Mouse (Mus musculus) left cerebral cortex, postnatal 4 days (tissue): ENCODE measurements around the gene Atg10. TPM values are rescaled to one million over a fixed set of nuclear protein-coding genes. Genes with fewer than 3 reads are reported as not detected.
A peak's percentile ranks its signal among the peaks of the same experiment; 100 is the strongest.
"Not testable (repeated sequence)": the region's sequence is repeated elsewhere in the genome, so short reads cannot be mapped to it uniquely, and the experiment has no call there.

Source experiments
- DNase-seq: peaks from one replicate; pipeline ENCODE4 v3.0.0-alpha.2; 2022
- intact Hi-C: fragments of 180-260 bp; cut with DNase I; formaldehyde crosslinking; loops from one replicate; pipeline ENCODE4 v1.15.1; 2025
- total RNA-seq, 2 experiments: library from RNA; stranded (reverse); gene quantifications; 2 replicates each; pipeline ENCODE4 v1.2.3; 2021

Gene Atg10
- 1 to 10 TPM; 6.8 to 9.3 TPM for total RNA-seq

- intact Hi-C loops: loop anchor here (5.0 to 10.0 kb wide), 2 partner anchors 141 to 238 kb away; partner anchors contain the start of gene Ssbp2
- DNase-seq: peak; percentile 92
These were observed at the start of gene Atg10 for GRCm38 (mm10) chr13:91223587-91224437. TSS of gene Atg10 (minus strand) at chr13:91223968.

DNA sequence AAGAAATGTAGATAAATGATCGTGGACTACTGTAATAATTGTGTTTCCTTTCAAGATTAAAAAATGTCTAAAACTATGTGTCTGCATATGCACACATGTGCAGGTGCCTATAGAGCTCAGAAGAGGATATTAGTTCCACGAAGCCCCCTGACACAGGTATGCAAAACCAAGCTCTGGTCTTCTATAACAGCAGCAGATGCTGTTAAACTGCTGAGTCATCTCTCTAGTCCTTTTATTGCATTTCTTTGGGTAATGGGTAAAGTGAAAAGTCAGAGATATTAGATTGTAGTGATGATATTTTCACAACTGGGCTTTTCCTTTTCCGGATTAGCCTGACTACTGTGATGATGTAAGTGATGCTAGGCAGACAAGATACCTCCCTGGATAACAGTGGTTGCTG is 28.6 kb upstream of the Atg10 start:
- intact Hi-C loops: no loop called here
- DNase-seq: no peak

- intact Hi-C loops: no loop called here
- DNase-seq: no peak
These were observed 27.9 kb upstream of the Atg10 start for GRCm38 (mm10) chr13:91251636-91252035.

DNA sequence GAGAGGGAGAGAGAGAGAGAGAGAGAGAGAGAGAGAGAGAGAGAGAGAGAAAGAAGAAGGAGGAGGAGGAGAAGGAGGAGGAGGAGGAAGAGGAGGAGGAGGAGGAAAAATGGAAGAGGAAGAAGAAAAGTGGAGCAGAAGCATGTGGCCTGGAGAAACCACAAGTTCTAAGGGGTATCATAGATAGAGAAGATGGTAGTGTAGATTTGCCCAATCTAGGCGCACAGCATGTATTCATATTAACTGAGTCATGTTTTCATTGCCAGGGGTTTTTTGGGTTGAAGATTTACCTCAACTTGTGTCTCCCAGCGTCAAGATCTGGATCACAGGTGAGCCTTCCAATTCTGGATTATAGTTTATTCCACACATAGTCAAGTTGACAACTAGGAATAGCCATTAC is 26.3 kb upstream of the Atg10 start:
- DNase-seq, intact Hi-C loops: not testable (repeated sequence)

DNA sequence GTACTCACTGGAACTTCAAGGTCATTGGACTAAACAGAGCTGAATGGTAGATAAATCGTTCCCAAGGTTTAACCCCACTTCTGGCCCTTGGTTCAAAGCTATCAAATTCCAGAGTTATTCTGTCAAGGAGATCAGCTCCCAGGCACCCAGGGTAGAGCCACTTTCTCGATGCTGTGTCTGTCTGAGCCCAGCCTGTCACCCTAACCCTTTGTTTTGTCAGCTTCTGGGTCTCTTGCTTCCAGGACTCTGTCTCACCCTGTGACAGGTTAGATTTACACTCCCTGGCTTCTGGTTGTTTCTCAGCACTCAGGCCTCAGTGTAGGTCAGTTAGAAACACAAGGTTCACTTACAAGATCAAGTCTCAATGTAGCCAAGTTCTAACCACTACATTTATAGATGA is 22.7 kb upstream of the Atg10 start:
- intact Hi-C loops: no loop called here
- no peak for DNase-seq

DNA sequence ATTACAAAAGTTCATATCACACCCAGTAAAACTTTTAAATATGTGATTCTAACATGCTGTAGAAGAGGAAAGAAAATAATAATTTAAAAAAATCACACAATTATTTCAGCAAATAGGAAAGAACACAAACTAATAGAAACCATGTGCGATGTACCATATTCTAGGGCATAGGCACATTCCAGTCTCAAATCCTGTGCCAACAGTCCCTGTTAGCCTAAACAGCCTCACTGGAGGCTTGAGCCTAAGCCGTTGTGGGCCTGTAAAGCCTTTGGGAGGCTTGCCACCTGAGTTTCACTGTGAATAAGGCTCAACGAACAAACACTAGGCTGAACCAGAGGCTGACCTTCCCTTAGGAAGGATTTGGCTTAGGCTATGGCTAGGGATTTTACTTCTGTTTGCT is 14.2 kb upstream of the Atg10 start:
- DNase-seq: no peak
- intact Hi-C loops: no loop called here

DNA sequence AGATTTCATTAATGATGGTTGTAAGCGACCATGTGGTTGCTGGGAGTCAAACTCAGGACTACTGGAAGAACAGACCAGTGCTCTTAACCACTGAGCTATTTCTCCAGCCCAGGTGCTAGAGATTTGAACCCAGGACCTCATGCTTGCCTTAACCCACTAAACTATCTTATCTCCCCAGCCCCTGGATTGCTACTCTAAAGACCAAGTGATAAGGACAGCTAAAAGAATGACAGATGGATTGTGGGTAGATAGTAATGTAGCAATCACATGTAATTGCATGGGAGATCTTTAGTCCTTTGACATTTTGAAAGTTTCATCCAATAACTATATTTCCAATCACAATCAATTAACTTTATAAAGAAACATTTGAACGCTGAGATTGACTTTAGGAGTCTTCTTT is 13.1 kb upstream of the Atg10 start:
- intact Hi-C loops: no loop called here
- DNase-seq: no peak

GRCm38 (mm10) chr13:91224438-91224814 is 658 bp upstream of the Atg10 start:
- intact Hi-C loops: loop anchor here (5.0 to 10.0 kb wide), 2 partner anchors 140 to 238 kb away; partner anchors contain the start of gene Ssbp2
- no peak for DNase-seq

GRCm38 (mm10) chr13:91223063-91223462 is 705 bp downstream of the Atg10 start:
- no peak for DNase-seq
- intact Hi-C loops: loop anchor here (5.0 to 10.0 kb wide), 2 partner anchors 142 to 239 kb away; partner anchors contain the start of gene Ssbp2

DNA sequence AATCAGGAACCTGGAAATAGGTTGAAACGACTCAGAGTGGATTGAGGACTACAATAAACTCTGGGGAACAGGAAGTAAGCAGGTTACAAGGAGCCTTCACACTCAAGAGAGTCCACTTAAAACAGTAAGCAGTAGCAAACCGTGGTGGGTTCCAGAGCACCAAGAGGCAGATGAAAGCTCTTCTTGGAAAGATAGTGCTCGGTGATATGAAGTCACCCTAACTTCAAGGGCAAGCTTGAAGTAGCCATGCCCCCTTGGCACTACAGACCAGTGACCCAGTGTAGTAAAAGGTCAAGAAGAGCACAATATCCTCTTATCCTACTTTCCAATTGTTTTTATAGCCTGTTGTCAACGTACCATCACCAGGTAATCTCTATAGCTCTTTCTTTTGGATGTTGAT is 2.1 kb downstream of the Atg10 start:
- intact Hi-C loops: loop anchor here (5.0 to 10.0 kb wide), 2 partner anchors 143 to 241 kb away; partner anchors contain the start of gene Ssbp2
- DNase-seq: no peak

DNA sequence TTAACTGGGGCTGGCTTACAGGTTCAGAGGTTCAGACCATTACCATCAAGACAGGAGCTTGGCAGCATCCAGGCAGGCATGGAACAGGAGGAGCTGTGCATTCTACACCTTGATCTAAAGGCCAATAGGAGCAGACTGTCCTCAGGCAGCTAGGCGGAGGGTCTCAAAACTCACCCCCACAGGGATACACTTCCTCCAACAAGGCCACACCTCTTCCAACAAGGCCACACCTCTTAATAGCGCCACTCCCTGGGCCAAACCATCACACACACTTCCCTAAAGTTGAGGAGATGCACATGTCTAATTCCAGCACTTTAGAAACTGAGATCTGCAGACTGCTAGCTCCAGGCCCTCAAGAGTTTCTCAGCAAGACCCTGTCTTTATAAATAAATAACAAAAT is 6.1 kb downstream of the Atg10 start:
- no peak for DNase-seq
- intact Hi-C loops: no loop called here

DNA sequence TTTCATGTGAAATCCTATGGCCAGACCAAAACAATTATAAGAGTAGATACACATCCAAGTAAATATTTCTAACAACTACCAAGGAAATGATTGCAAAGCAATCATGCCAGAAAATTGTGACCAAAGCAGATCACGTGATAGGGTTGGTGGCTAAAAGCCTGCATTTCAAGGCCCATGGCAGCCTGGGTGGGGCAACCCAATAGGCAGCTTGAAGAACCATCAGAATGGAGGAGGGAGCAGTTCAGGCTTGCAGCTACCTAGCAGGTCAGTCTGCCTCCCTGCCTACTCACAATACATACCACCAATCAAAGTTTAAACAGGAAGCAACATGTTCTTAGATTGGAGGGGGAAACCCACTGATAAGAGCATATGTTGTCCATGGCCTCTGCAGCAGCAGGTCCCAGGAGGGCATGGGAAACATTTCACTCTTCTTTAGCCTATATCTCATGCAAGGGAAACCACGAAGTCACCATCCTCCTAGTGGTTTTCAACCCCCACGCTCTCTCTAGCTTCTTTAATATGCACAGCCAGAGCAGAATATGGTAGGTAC is 7.0 kb downstream of the Atg10 start:
- intact Hi-C loops: no loop called here
- no peak for DNase-seq

DNA sequence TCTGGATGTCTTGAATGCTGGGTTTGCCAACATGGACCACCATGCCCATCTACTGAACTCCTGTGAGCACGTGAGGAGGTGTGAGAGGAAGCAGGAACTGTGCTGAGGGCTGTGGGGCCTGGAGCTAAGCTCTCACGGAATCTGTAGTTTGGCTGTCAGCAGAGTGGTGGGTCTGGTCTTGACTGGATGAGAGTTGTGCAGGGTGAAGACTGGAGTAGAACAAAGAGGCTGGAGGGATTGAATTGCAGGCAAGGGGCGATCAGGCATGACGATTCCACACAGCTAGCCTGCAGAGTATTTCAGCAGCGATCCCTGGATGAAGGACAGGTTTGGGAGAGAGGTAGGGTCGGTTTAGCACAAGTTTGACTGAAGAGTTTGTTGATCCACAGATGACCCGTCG is 10.8 kb downstream of the Atg10 start:
- DNase-seq: no peak
- intact Hi-C loops: no loop called here

- intact Hi-C loops: no loop called here
- no peak for DNase-seq
These were observed 17.5 kb downstream of the Atg10 start for GRCm38 (mm10) chr13:91206237-91206636.

DNA sequence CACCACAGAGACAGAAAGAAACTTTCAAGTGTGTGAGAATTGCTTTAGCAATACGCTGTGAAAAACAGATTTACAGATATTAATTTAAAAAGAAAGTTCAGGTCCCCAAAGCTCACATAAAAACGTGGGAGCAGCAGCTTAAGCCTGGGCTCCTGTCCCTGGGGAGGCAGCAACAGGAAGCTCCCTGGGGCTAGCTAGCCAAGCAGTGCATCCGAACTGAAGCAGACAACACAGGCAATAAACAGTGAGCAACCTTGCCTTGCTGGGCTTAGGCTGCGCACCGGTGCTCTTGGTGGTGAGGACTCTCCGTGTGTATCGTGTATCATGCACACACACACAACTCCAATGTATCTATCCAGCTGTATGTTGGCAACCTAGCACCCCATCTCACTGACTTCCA is 21.2 kb downstream of the Atg10 start:
- no peak for DNase-seq

DNA sequence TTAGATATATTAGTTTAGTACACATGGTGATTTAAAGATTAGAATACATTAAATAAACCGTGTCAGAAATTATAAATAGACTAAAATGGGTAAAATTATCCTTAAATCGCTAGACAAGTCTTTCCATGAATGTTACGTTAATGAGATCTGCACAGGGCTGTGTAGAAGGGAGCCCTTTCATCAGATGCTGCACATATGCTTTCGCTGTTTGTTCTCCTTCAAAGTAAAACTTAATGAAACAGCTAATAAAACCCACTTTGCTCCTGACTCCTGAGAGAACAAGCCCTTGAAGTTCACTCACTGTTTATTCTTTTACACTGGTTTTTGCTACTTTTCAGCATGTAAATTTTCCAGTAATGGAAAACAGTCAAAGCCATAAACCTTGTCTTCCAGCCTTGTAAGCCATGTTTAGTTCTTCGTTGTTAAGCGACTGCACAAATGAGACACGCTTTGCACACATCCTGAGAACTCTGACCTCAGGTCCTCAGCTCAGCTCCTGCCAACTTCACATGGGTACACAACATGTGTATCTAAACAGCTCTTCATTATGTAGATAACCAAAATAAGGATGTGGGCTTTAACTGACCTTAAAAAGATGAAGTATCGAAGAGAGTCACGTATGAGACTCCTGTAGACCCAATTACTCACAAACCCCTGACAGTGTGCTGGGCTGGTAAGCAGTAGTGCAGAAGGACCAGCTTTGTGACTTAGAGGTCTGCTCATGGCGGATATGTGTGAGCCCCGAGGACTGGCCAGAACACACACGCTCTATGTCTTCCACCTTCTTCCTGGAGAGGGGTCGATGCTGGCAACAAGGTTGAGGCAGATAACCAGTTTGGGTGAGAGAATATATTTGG is 36.2 kb downstream of the Atg10 start:
- intact Hi-C loops: no loop called here
- DNase-seq: no peak

More for the DNA sequence above, 21.2 kb downstream of the Atg10 start:
- intact Hi-C loops: no loop called here

GRCm38 (mm10) chr13:91185248-91185867 is 38.4 kb downstream of the Atg10 start:
- intact Hi-C loops: no loop called here
- DNase-seq: no peak

DNA sequence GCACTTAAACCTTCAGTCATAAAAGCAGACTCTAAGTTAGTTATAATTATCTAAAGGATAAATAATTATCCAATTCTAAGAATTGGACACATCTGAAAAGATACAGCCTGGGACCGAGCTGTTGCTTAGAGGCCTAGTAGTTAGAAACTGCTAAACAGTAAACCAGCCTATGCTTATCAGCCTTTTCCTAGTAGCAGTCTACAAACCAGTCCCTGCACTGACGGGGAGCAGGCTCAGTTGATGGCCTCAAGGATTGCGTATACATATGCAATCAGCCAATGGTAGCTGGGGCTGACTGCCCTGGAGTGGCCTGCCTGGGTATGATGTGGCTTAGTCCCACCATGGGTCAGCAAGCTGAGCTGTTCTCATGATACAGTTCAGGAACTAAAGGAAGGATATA is 39.5 kb downstream of the Atg10 start:
- no peak for DNase-seq
- intact Hi-C loops: no loop called here

DNA sequence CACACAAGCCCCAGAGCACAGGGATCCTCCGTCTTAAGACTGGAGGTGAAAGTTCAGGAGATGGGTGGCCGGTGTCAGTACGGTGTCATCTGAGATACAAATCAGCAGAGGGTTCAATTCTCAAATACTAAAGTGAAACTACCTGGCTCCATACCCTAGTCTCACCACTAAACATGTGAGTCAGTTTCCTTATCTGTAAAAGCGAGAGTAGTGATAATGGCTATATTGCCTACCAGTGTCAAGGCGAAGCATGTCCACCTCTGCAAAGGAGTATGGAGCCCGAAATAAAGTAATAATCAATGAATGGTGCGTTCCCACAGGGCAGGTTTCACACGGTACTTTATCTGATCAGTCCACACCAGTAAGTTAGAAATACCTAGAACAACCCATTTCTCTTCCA is 43.4 kb downstream of the Atg10 start:
- no peak for DNase-seq
- intact Hi-C loops: no loop called here

- intact Hi-C loops: no loop called here
- no peak for DNase-seq
These were observed 44.4 kb downstream of the Atg10 start for GRCm38 (mm10) chr13:91179174-91179899.
